Mouse (Mus musculus) C2C12 (cell line): ENCODE measurements around the gene Gm20388.

Source experiments
- CEBPB ChIP-seq: IDR thresholded peaks from one replicate; pipeline ENCODE4 v1.6.1; 2011; ENCODE audit warnings: low read depth, mild to moderate bottlenecking, control low read depth, moderate library complexity
- CTCF ChIP-seq: IDR thresholded peaks from one replicate; pipeline ENCODE4 v1.5.1; 2011; ENCODE audit not compliant: control insufficient read depth, insufficient read depth, insufficient read length
- FOSL1 ChIP-seq: IDR thresholded peaks from one replicate; pipeline ENCODE4 v1.8.0; 2011; ENCODE audit warnings: mild to moderate bottlenecking, low read length; ENCODE audit not compliant: poor library complexity, insufficient read depth, severe bottlenecking
- MAX ChIP-seq: IDR thresholded peaks from one replicate; pipeline ENCODE4 v1.6.1; 2011; ENCODE audit warnings: mild to moderate bottlenecking, control low read depth
- MYOD1 ChIP-seq: IDR thresholded peaks from one replicate; pipeline ENCODE4 v1.6.1; 2011; ENCODE audit warnings: low read depth; ENCODE audit not compliant: control insufficient read depth, insufficient read length
- MYOG ChIP-seq: IDR thresholded peaks from one replicate; pipeline ENCODE4 v1.6.1; 2011; ENCODE audit not compliant: control insufficient read depth, insufficient read length; ENCODE audit errors: extremely low read depth
- USF1 ChIP-seq: IDR thresholded peaks from one replicate; pipeline ENCODE4 v1.6.1; 2011; ENCODE audit warnings: low read depth, mild to moderate bottlenecking, control low read depth, moderate library complexity

DNA sequence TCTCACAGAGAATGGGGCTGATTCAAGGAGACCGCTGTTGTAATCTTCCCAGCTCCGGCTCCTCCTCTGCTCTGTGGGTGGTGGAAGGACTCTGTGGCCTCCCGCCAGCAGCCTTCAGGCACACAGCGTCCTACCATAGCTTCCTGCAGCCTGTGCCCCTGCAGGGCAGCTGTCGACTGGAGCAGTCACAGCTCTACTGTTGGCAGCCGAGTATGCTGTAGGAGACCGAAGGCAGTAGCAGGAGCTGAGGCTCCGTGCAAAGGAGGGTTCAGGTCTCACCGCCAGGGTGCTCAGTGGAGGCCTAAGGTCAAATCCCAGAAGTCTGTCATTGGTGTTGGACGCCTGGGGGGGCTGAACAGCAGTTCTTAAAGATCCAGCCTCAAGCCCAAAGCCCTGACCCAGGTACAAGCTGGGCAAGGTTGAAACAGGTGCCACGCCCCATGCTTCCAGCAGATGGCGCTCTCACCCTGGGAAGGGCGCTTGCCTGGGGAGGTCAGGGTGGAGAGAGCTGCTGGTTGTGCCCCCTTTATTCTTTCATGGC is 390.0 kb downstream of the Gm20388 start:
- TF ChIP-seq CTCF (peak; percentile 94), MYOD1 (no peak), USF1 (no peak), CEBPB (no peak), MAX (no peak), MYOG (no peak), FOSL1 (no peak)
